Mouse (Mus musculus) gastrocnemius, postnatal 25 days (tissue): ENCODE data around the gene Ano3. TPM values are rescaled to one million over a fixed set of nuclear protein-coding genes. Genes with fewer than 3 reads are reported as not detected.
A peak's percentile ranks its signal among the peaks of the same experiment; 100 is the strongest.
"Not testable (repeated sequence)": the region's sequence is repeated elsewhere in the genome, so short reads cannot be mapped to it uniquely, and the experiment has no call there.

Experiments
- DNase-seq: peaks from one replicate; pipeline ENCODE4 v3.0.0; 2022
- long read RNA-seq, 2 experiments: library from polyadenylated mRNA; stranded (forward); transcript quantifications; one replicate each; pipeline ENCODE4 v2.0.0; 2021
- total RNA-seq, 2 experiments: library from RNA; stranded (reverse); gene quantifications; 1 replicate in 1 of 2; 2 replicates in 1 of 2; pipeline ENCODE4 v1.2.3; 2021

Gene Ano3
- under 1 TPM; 0.13 to 0.18 TPM for total RNA-seq
- long read RNA-seq, experiment 1: 0 reads
- long read RNA-seq, experiment 2: 0 reads

- not testable (repeated sequence) for DNase-seq
Observed at GRCm38 (mm10) chr2:110950823-110951222, at the start of gene Ano3. Gene Ano3 (minus strand): TSS chr2:110950923.

- no peak for DNase-seq
Observed at GRCm38 (mm10) chr2:110990071-110990470, 39.3 kb upstream of the Ano3 start.

GRCm38 (mm10) chr2:110989539-110989938, 38.8 kb upstream of the Ano3 start:
- no peak for DNase-seq

GRCm38 (mm10) chr2:110985853-110986271, 35.1 kb upstream of the Ano3 start:
- no peak for DNase-seq

- DNase-seq: no peak
Observed at GRCm38 (mm10) chr2:110981733-110982132, 31.0 kb upstream of the Ano3 start.

GRCm38 (mm10) chr2:110979610-110980009, 28.9 kb upstream of the Ano3 start:
- no peak for DNase-seq

- no peak for DNase-seq
Observed at GRCm38 (mm10) chr2:110976871-110977270, 26.1 kb upstream of the Ano3 start.

- no peak for DNase-seq
Observed at GRCm38 (mm10) chr2:110970158-110970557, 19.4 kb upstream of the Ano3 start.

- DNase-seq: no peak
Observed at GRCm38 (mm10) chr2:110965398-110965797, 14.7 kb upstream of the Ano3 start.

- no peak for DNase-seq
Observed at GRCm38 (mm10) chr2:110950432-110950803, 305 bp downstream of the Ano3 start.

GRCm38 (mm10) chr2:110949679-110950431, 868 bp downstream of the Ano3 start:
- DNase-seq: peak; percentile 38

- DNase-seq: no peak
Observed at GRCm38 (mm10) chr2:110945171-110945570, 5.6 kb downstream of the Ano3 start.

- no peak for DNase-seq
Observed at GRCm38 (mm10) chr2:110935691-110936090, 15.0 kb downstream of the Ano3 start.

GRCm38 (mm10) chr2:110929126-110929525, 21.6 kb downstream of the Ano3 start:
- no peak for DNase-seq

- no peak for DNase-seq
Observed at GRCm38 (mm10) chr2:110909506-110909905, 41.2 kb downstream of the Ano3 start.

GRCm38 (mm10) chr2:110906473-110906872, 44.2 kb downstream of the Ano3 start:
- DNase-seq: no peak

GRCm38 (mm10) chr2:110896477-110897270, 54.0 kb downstream of the Ano3 start:
- no peak for DNase-seq

- no peak for DNase-seq
Observed at GRCm38 (mm10) chr2:110871650-110872049, 79.1 kb downstream of the Ano3 start.

- DNase-seq: no peak
Observed at GRCm38 (mm10) chr2:110865584-110865983, 85.1 kb downstream of the Ano3 start.

GRCm38 (mm10) chr2:110863376-110863775, 87.3 kb downstream of the Ano3 start:
- DNase-seq: no peak

GRCm38 (mm10) chr2:110839559-110840243, 111.0 kb downstream of the Ano3 start:
- no peak for DNase-seq

GRCm38 (mm10) chr2:110816189-110816588, 134.5 kb downstream of the Ano3 start:
- DNase-seq: no peak

- no peak for DNase-seq
Observed at GRCm38 (mm10) chr2:110814964-110815363, 135.8 kb downstream of the Ano3 start.
